Mouse (Mus musculus): ENCODE results near the gene Serpinb3b. TPM values are rescaled to one million over a fixed set of nuclear protein-coding genes. Genes with fewer than 3 reads are reported as not detected.
A peak's percentile ranks its signal among the peaks of the same experiment; 100 is the strongest.
"Not testable (repeated sequence)": the region's sequence is repeated elsewhere in the genome, so short reads cannot be mapped to it uniquely, and the experiment has no call there.

Serpinb3b gene
- total RNA-seq (2012; rRNA removed) (not detected in 2 replicates), polyA plus RNA-seq (2012; ENCODE audit: insufficient read depth in 1 of 2, insufficient read length in 2 of 2, low read depth in 1 of 2, low replicate concordance in 2 of 2, missing spikeins in 1 of 2) (not detected)

- H3K27me3 ChIP-seq (ENCODE audit: control insufficient read depth in 1 of 2, insufficient read depth in 2 of 2, low read length in 2 of 2); H3K4me1 ChIP-seq (ENCODE audit: control insufficient read depth in 1 of 2, insufficient read depth in 2 of 2, low read length in 2 of 2); H3K36me3 ChIP-seq (ENCODE audit: control insufficient read depth in 1 of 2, insufficient read depth in 2 of 2, low read length in 2 of 2); H3K4me3 ChIP-seq (ENCODE audit: control insufficient read depth in 1 of 2, insufficient read depth in 1 of 2, low read depth in 2 of 2, low read length in 2 of 2); DNase-seq (ENCODE audit: low read depth, low spot score); H3K27ac ChIP-seq (ENCODE audit: control insufficient read depth, low read depth, low read length); H3K9me3 ChIP-seq (replicated peaks; ENCODE audit: insufficient read depth, low read length); H3K79me2 ChIP-seq (ENCODE audit: control insufficient read depth, insufficient read depth, low read length, poor library complexity); H3K9ac ChIP-seq (ENCODE audit: control insufficient read depth, low read depth, low read length, poor library complexity, severe bottlenecking): not testable (repeated sequence)
Measured at GRCm38 (mm10) chr1:107278261-107278660, at the start of gene Serpinb3b, which contains the start of gene Serpinb3c. Gene Serpinb3b, minus strand, starts transcription at chr1:107278361. Gene Serpinb3c, minus strand, starts transcription at chr1:107278371.

DNA sequence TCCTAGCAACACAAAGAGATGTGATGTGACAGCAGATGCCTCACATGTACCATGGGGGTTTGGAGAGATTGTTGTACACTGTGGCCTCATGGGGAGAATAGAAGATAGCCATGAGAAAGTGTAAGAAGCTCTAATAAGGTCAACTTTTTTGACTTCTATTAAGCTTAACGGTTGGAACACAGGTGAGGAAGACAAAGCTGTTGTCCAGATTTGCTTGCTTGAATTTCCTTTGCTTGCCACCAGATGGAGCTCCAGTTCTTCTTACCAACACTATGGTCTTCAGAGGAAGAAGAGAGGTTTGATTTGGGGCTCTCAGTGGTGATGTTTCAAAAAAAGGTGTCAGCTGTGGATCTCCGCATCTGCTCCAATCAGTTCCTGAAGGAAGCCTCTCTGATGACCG lies 35.0 kb downstream of the Serpinb3b start:
- H3K4me3 ChIP-seq (ENCODE audit: control insufficient read depth in 1 of 2, insufficient read depth in 1 of 2, low read depth in 2 of 2, low read length in 2 of 2); H3K79me2 ChIP-seq (ENCODE audit: control insufficient read depth, insufficient read depth, low read length, poor library complexity); H3K9ac ChIP-seq (ENCODE audit: control insufficient read depth, low read depth, low read length, poor library complexity, severe bottlenecking); H3K27ac ChIP-seq (ENCODE audit: control insufficient read depth, low read depth, low read length); H3K36me3 ChIP-seq (ENCODE audit: control insufficient read depth in 1 of 2, insufficient read depth in 2 of 2, low read length in 2 of 2); H3K9me3 ChIP-seq (replicated peaks; ENCODE audit: insufficient read depth, low read length); H3K4me1 ChIP-seq (ENCODE audit: control insufficient read depth in 1 of 2, insufficient read depth in 2 of 2, low read length in 2 of 2); H3K27me3 ChIP-seq (ENCODE audit: control insufficient read depth in 1 of 2, insufficient read depth in 2 of 2, low read length in 2 of 2): not testable (repeated sequence)
- TF ChIP-seq ZC3H11A (IDR thresholded peaks at IDR 0.05; ENCODE audit: low read depth, low read length) (peak; percentile 81), RAD21 (IDR thresholded peaks at IDR 0.05; ENCODE audit: low read depth, low read length) (peak; percentile 80), CTCF (IDR thresholded peaks at IDR 0.05 in 2 of 3, conservative IDR thresholded peaks at IDR 0.05 in 1 of 3; ENCODE audit: control insufficient read depth in 1 of 3, insufficient read depth in 1 of 3, low read depth in 2 of 3, low read length in 3 of 3, poor library complexity in 1 of 3, severe bottlenecking in 1 of 3) (peak; percentile 16 to 73 (median 69); a peak in 4 of 6 replicates), SMC3 (IDR thresholded peaks at IDR 0.05; ENCODE audit: low read depth, low read length) (peak; percentile 92)
- DNase-seq (ENCODE audit: low read depth, low spot score), result peak; percentile 19

- not testable (repeated sequence) for H3K27ac ChIP-seq (ENCODE audit: control insufficient read depth, low read depth, low read length); H3K9me3 ChIP-seq (replicated peaks; ENCODE audit: insufficient read depth, low read length); H3K4me3 ChIP-seq (ENCODE audit: control insufficient read depth in 1 of 2, insufficient read depth in 1 of 2, low read depth in 2 of 2, low read length in 2 of 2); H3K4me1 ChIP-seq (ENCODE audit: control insufficient read depth in 1 of 2, insufficient read depth in 2 of 2, low read length in 2 of 2); H3K27me3 ChIP-seq (ENCODE audit: control insufficient read depth in 1 of 2, insufficient read depth in 2 of 2, low read length in 2 of 2); H3K79me2 ChIP-seq (ENCODE audit: control insufficient read depth, insufficient read depth, low read length, poor library complexity); H3K9ac ChIP-seq (ENCODE audit: control insufficient read depth, low read depth, low read length, poor library complexity, severe bottlenecking); DNase-seq (ENCODE audit: low read depth, low spot score); H3K36me3 ChIP-seq (ENCODE audit: control insufficient read depth in 1 of 2, insufficient read depth in 2 of 2, low read length in 2 of 2)
Measured at GRCm38 (mm10) chr1:107217276-107217675, 60.9 kb downstream of the Serpinb3b start.

DNA sequence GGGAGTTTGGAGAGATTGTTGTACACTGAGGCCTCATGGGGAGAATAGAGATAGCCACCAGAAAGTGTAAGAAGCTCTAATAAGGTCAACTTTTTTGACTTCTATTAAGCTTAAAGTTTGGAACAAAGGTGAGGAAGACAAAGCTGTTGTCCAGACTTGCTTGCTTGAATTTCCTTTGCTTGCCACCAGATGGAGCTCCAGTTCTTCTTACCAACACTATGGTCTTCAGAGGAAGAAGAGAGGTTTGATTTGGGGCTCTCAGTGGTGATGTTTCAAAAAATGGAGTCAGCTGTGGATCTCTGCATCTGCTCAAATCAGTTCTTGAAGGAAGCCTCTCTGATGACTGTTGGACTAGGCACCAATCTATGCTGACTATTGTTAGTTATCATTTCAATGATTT lies 150.7 kb downstream of the Serpinb3b start:
- DNase-seq (ENCODE audit: low read depth, low spot score), result peak; percentile 9
- H3K4me3 ChIP-seq (ENCODE audit: control insufficient read depth in 1 of 2, insufficient read depth in 1 of 2, low read depth in 2 of 2, low read length in 2 of 2); H3K79me2 ChIP-seq (ENCODE audit: control insufficient read depth, insufficient read depth, low read length, poor library complexity); H3K9me3 ChIP-seq (replicated peaks; ENCODE audit: insufficient read depth, low read length); H3K27me3 ChIP-seq (ENCODE audit: control insufficient read depth in 1 of 2, insufficient read depth in 2 of 2, low read length in 2 of 2); H3K9ac ChIP-seq (ENCODE audit: control insufficient read depth, low read depth, low read length, poor library complexity, severe bottlenecking); H3K36me3 ChIP-seq (ENCODE audit: control insufficient read depth in 1 of 2, insufficient read depth in 2 of 2, low read length in 2 of 2); H3K4me1 ChIP-seq (ENCODE audit: control insufficient read depth in 1 of 2, insufficient read depth in 2 of 2, low read length in 2 of 2); H3K27ac ChIP-seq (ENCODE audit: control insufficient read depth, low read depth, low read length): not testable (repeated sequence)
- TF ChIP-seq SMC3 (IDR thresholded peaks at IDR 0.05; ENCODE audit: low read depth, low read length), result peak; percentile 66
- peak; percentile 55; the same call in 1 of the 2 replicates for TF ChIP-seq ZC3H11A (IDR thresholded peaks at IDR 0.05; ENCODE audit: low read depth, low read length)
- peak; percentile 16 to 56 (median 47); a peak in 5 of 6 replicates for TF ChIP-seq CTCF (IDR thresholded peaks at IDR 0.05 in 2 of 3, conservative IDR thresholded peaks at IDR 0.05 in 1 of 3; ENCODE audit: control insufficient read depth in 1 of 3, insufficient read depth in 1 of 3, low read depth in 2 of 3, low read length in 3 of 3, poor library complexity in 1 of 3, severe bottlenecking in 1 of 3)
- TF ChIP-seq RAD21 (IDR thresholded peaks at IDR 0.05; ENCODE audit: low read depth, low read length), result peak; percentile 63

Other genes with a start within 250 kb of the Serpinb3b start
- not detected in 2 replicates for gene Serpinb3a, start 226.1 kb downstream of the Serpinb3b start, total RNA-seq (2012; rRNA removed)
- not detected for gene Serpinb3a, start 226.1 kb downstream of the Serpinb3b start, polyA plus RNA-seq (2012; ENCODE audit: insufficient read depth in 1 of 2, insufficient read length in 2 of 2, low read depth in 1 of 2, low replicate concordance in 2 of 2, missing spikeins in 1 of 2)
- not detected in 2 replicates for gene Serpinb3d, start 194.9 kb downstream of the Serpinb3b start, total RNA-seq (2012; rRNA removed)
- not detected for gene Serpinb3d, start 194.9 kb downstream of the Serpinb3b start, polyA plus RNA-seq (2012; ENCODE audit: insufficient read depth in 1 of 2, insufficient read length in 2 of 2, low read depth in 1 of 2, low replicate concordance in 2 of 2, missing spikeins in 1 of 2)
- gene Serpinb3c, start within 50 bp of the Serpinb3b start, total RNA-seq (2012; rRNA removed), result not detected in 2 replicates
- gene Serpinb3c, start within 50 bp of the Serpinb3b start, polyA plus RNA-seq (2012; ENCODE audit: insufficient read depth in 1 of 2, insufficient read length in 2 of 2, low read depth in 1 of 2, low replicate concordance in 2 of 2, missing spikeins in 1 of 2), result not detected
- gene Serpinb11, start 82.8 kb upstream of the Serpinb3b start, total RNA-seq (2012; rRNA removed), result not detected in 2 replicates
- gene Serpinb11, start 82.8 kb upstream of the Serpinb3b start, polyA plus RNA-seq (2012; ENCODE audit: insufficient read depth in 1 of 2, insufficient read length in 2 of 2, low read depth in 1 of 2, low replicate concordance in 2 of 2, missing spikeins in 1 of 2), result not detected
- not detected in 2 replicates for gene Serpinb7, start 121.3 kb upstream of the Serpinb3b start, total RNA-seq (2012; rRNA removed)
- gene Serpinb7, start 121.3 kb upstream of the Serpinb3b start, polyA plus RNA-seq (2012; ENCODE audit: insufficient read depth in 1 of 2, insufficient read length in 2 of 2, low read depth in 1 of 2, low replicate concordance in 2 of 2, missing spikeins in 1 of 2), result not detected
- gene Serpinb2, start 233.1 kb upstream of the Serpinb3b start, total RNA-seq (2012; rRNA removed), result not detected in 2 replicates
- gene Serpinb2, start 233.1 kb upstream of the Serpinb3b start, polyA plus RNA-seq (2012; ENCODE audit: insufficient read depth in 1 of 2, insufficient read length in 2 of 2, low read depth in 1 of 2, low replicate concordance in 2 of 2, missing spikeins in 1 of 2), result not detected